Mouse (Mus musculus) midbrain, embryonic 16.5 days (tissue): ENCODE data around the gene Itgb1. TPM values are rescaled to one million over a fixed set of nuclear protein-coding genes. Genes with fewer than 3 reads are reported as not detected.

Source experiments
- ATAC-seq: fragments of 200-750 bp; cut with Nextera tagmentation; 2 replicates; pipeline ENCODE4 v1.8.0; 2017; ENCODE audit warnings: moderate TSS enrichment
- H3K27ac ChIP-seq: fragments of 300-500 bp; sonication (generic); 2 replicates; pipeline ENCODE4 v1.5.1; 2014; ENCODE audit warnings: mild to moderate bottlenecking, low read length, mixed read lengths
- H3K27me3 ChIP-seq: fragments of 300-500 bp; sonication (generic); 2 replicates; pipeline ENCODE4 v1.6.1; 2014; ENCODE audit warnings: low read depth, low read length, mixed read lengths; ENCODE audit not compliant: control insufficient read depth, insufficient read depth
- H3K36me3 ChIP-seq: fragments of 300-500 bp; sonication (generic); 2 replicates; pipeline ENCODE4 v1.6.1; 2014; ENCODE audit warnings: mild to moderate bottlenecking, low read length, moderate library complexity, mixed read lengths; ENCODE audit not compliant: control insufficient read depth, insufficient read depth
- H3K4me1 ChIP-seq: fragments of 300-500 bp; sonication (generic); 2 replicates; pipeline ENCODE4 v1.6.1; 2014; ENCODE audit warnings: mild to moderate bottlenecking, low read length, mixed read lengths; ENCODE audit not compliant: control insufficient read depth, insufficient read depth
- H3K4me2 ChIP-seq: fragments of 300-500 bp; sonication (generic); 2 replicates; pipeline ENCODE4 v1.6.1; 2014; ENCODE audit warnings: mild to moderate bottlenecking, low read length, mixed read lengths
- H3K4me3 ChIP-seq: fragments of 300-500 bp; sonication (generic); 2 replicates; pipeline ENCODE4 v1.5.1; 2014; ENCODE audit warnings: low read depth, mild to moderate bottlenecking, low read length, moderate library complexity, mixed read lengths
- H3K9ac ChIP-seq: fragments of 300-500 bp; sonication (generic); 2 replicates; pipeline ENCODE4 v1.6.1; 2014; ENCODE audit warnings: low read depth, low read length, mixed read lengths
- H3K9me3 ChIP-seq: fragments of 300-500 bp; sonication (generic); replicated peaks from 2 replicates; pipeline ENCODE4 v1.6.1; 2014; ENCODE audit warnings: mild to moderate bottlenecking, low read length, mixed read lengths; ENCODE audit not compliant: control insufficient read depth, poor library complexity, severe bottlenecking
- WGBS: fragments of 180-500 bp; shearing (Covaris S2); extraction: QIAGEN DNeasy Blood & Tissue Kit; methylation state at CpG from one replicate; pipeline ENCODE4 v1.1.7; 2014; 5-methylcytosine and 5-hydroxymethylcytosine counted together
- polyA plus RNA-seq: library from polyadenylated mRNA; unstranded; fragments of >200 nt; fragmentation: Nextera tagmentation; extraction: Ambion mirVana; gene quantifications from 2 replicates; pipeline ENCODE4 v1.2.1, GENCODE M21; 2015

Gene Itgb1
- polyA plus RNA-seq, 1 experiment from 2014 or later, result 72.9 TPM

DNA sequence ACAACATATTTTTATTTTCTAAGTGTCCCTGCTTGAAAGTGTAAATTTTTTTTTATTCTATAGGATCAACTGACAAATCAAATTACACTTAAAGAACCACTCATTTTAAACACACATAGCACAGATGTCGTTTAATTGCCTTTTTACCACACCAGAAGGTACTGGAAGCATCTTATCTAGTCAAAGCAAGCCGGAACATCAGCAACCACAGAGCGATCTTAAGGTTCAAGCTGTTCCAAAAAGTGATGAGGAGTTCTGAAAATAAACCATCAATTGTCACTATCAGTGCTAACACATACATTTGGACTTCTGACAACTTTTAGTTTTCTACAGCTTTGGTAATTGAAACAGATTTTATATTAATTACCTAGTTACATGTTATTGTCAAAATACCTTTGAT is 48.7 kb downstream of the Itgb1 start:
- 94% methylated on average over 3 of the region's 3 CpGs for WGBS
- Histone ChIP-seq H3K4me3 (no peak overlapping the region), H3K4me2 (no peak overlapping the region), H3K9me3 (no peaks in the 10 kb centered on the region), H3K9ac (no peak overlapping the region), H3K36me3 (peaks cover 15% of the 10 kb centered on the region), H3K27me3 (no peaks in the 10 kb centered on the region), H3K27ac (no peak overlapping the region), H3K4me1 (no peaks in the 10 kb centered on the region; the same call in 1 of the 2 replicates)
- no peak for ATAC-seq

DNA sequence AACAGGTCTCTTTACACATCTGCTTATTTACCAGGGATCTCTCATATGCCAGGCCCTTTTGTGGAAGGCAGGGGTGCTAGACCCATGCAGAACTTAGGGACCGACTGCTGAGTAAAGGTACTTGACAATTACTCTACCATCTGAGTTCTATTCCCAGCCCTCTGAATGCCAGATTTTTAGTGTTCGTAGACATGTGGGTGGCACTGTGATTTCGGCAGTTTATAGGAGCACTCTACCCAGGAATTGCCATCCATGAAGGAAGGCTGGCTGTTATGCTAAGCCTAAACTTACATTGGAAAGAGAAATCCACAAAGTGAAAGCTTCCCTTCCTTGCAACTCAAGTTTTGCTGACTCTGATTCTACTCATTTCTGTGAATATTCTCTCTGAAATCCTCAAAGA is 50.2 kb downstream of the Itgb1 start:
- H3K9ac ChIP-seq, result no peak overlapping the region
- no peak overlapping the region for H3K4me3 ChIP-seq
- ATAC-seq, result no peak
- H3K27ac ChIP-seq, result no peak overlapping the region
- no peaks in the 10 kb centered on the region; the same call in 1 of the 2 replicates for H3K4me1 ChIP-seq
- no peaks in the 10 kb centered on the region for H3K27me3 ChIP-seq
- WGBS, result 96% methylated on average over 3 of the region's 3 CpGs
- peaks cover 11% of the 10 kb centered on the region for H3K36me3 ChIP-seq
- no peaks in the 10 kb centered on the region for H3K9me3 ChIP-seq
- no peak overlapping the region for H3K4me2 ChIP-seq

Other genes with a start within 250 kb of the Itgb1 start
- gene Gm3952, start 113.0 kb downstream of the Itgb1 start, polyA plus RNA-seq, result not detected in 2 replicates